Mouse (Mus musculus) brain, embryonic 14.5 days (tissue): Measurements from ENCODE around the gene Plcd3.

Experiments
- CTCF ChIP-seq: fragments of 200-500 bp; IDR thresholded peaks from 2 replicates; pipeline ENCODE4 v1.5.1; 2012; ENCODE audit warnings: inconsistent platforms, mild to moderate bottlenecking, moderate library complexity, borderline replicate concordance; ENCODE audit not compliant: insufficient read depth, insufficient read length; ENCODE audit errors: extremely low read depth
- POLR2A ChIP-seq: fragments of 200-500 bp; IDR thresholded peaks from 2 replicates; pipeline ENCODE4 v1.6.1; 2012; ENCODE audit warnings: mild to moderate bottlenecking, inconsistent platforms, borderline replicate concordance; ENCODE audit not compliant: poor library complexity, insufficient read depth, insufficient read length, severe bottlenecking; ENCODE audit errors: extremely low read depth

GRCm38 (mm10) chr11:103144309-103145285, 43.1 kb upstream of the Plcd3 start:
- TF ChIP-seq CTCF (no peak), POLR2A (no peak)
